Mouse (Mus musculus) kidney, adult 2 months (tissue): ENCODE data around the gene Glcci1.

ENCODE experiments used
- CTCF ChIP-seq: fragments of 200-500 bp; conservative IDR thresholded peaks from 2 replicates; pipeline ENCODE4 v1.5.1; 2011; ENCODE audit warnings: low read depth, mild to moderate bottlenecking, control low read depth, low read length, moderate library complexity, mixed read lengths; ENCODE audit not compliant: insufficient read depth, insufficient read length
- POLR2A ChIP-seq: fragments of 200-500 bp; IDR thresholded peaks from one replicate; pipeline ENCODE4 v1.6.1; 2011; ENCODE audit warnings: low read depth, low read length, control low read depth

GRCm38 (mm10) chr6:8472915-8473314 lies 36.5 kb upstream of the Glcci1 start:
- no peak for TF ChIP-seq POLR2A
- TF ChIP-seq CTCF: no peak
